Mouse (Mus musculus): ENCODE measurements around the gene Mip.
"Not testable (repeated sequence)": the region's sequence is repeated elsewhere in the genome, so short reads cannot be mapped to it uniquely, and the experiment has no call there.

Gene Mip

GRCm38 (mm10) chr10:128211390-128212108 lies 14.1 kb upstream of the Mip start, which contains the start of gene Spryd4:
Spryd4 (minus strand) TSS chr10:128211807.
- peak; percentile 88 for DNase-seq

- DNase-seq = no peak
These were observed 13.5 kb upstream of the Mip start for GRCm38 (mm10) chr10:128212148-128212547.

GRCm38 (mm10) chr10:128212871-128213323 lies 12.7 kb upstream of the Mip start:
- DNase-seq = peak; percentile 67

- DNase-seq = not testable (repeated sequence)
These were observed 11.5 kb upstream of the Mip start for GRCm38 (mm10) chr10:128214112-128214511.

GRCm38 (mm10) chr10:128214981-128215380 lies 10.7 kb upstream of the Mip start:
- no peak for DNase-seq

GRCm38 (mm10) chr10:128218387-128219117 lies 7.1 kb upstream of the Mip start:
- no peak for DNase-seq

- no peak for DNase-seq
These were observed 3.9 kb upstream of the Mip start for GRCm38 (mm10) chr10:128221533-128222286.

- no peak for DNase-seq
These were observed 574 bp upstream of the Mip start for GRCm38 (mm10) chr10:128225064-128225463.

GRCm38 (mm10) chr10:128227592-128227991 lies 2.0 kb downstream of the Mip start:
- no peak for DNase-seq

GRCm38 (mm10) chr10:128228009-128228408 lies 2.4 kb downstream of the Mip start:
- DNase-seq = no peak

GRCm38 (mm10) chr10:128230582-128230981 lies 4.9 kb downstream of the Mip start:
- no peak for DNase-seq

- no peak for DNase-seq
These were observed 5.5 kb downstream of the Mip start for GRCm38 (mm10) chr10:128231146-128231545.

GRCm38 (mm10) chr10:128231697-128232419 lies 6.2 kb downstream of the Mip start, which contains the start of gene Timeless:
Timeless (plus strand) TSS chr10:128232065.
- DNase-seq = peak; percentile 78

GRCm38 (mm10) chr10:128232420-128232985 lies 6.9 kb downstream of the Mip start:
- peak; percentile 59 for DNase-seq

GRCm38 (mm10) chr10:128236321-128236720 lies 10.7 kb downstream of the Mip start:
- no peak for DNase-seq

GRCm38 (mm10) chr10:128237807-128238480 lies 12.3 kb downstream of the Mip start:
- no peak for DNase-seq

GRCm38 (mm10) chr10:128239140-128239539 lies 13.5 kb downstream of the Mip start:
- DNase-seq = no peak

GRCm38 (mm10) chr10:128240131-128240530 lies 14.5 kb downstream of the Mip start:
- DNase-seq = no peak

GRCm38 (mm10) chr10:128243252-128243651 lies 17.6 kb downstream of the Mip start:
- no peak for DNase-seq

- DNase-seq = no peak
These were observed 18.5 kb downstream of the Mip start for GRCm38 (mm10) chr10:128244121-128244520.

GRCm38 (mm10) chr10:128247020-128247732 lies 21.5 kb downstream of the Mip start:
- peak; percentile 57 for DNase-seq
